Mouse (Mus musculus): ENCODE results near the gene Cacna2d1. TPM values are rescaled to one million over a fixed set of nuclear protein-coding genes. Genes with fewer than 3 reads are reported as not detected.

The Cacna2d1 gene
- polyA plus RNA-seq (2015; fragmentation: Nextera tagmentation; extraction: Ambion mirVana) = 12.1 and 13.1 TPM in 2 replicates

- WGBS = under 1% methylated on average over 88 of the region's 120 CpGs
- Histone ChIP-seq H3K9me3 (replicated peaks; ENCODE audit: control insufficient read depth, low read length) (no peaks in the 10 kb centered on the region), H3K27me3 (ENCODE audit: control insufficient read depth, insufficient read depth, low read length) (0 out of 2 replicates have a peak, but pooled peaks cover 2% of the 10 kb centered on the region), H3K36me3 (ENCODE audit: control insufficient read depth, insufficient read depth, low read length) (no peaks in the 10 kb centered on the region), H3K4me1 (ENCODE audit: control insufficient read depth, insufficient read depth, low read length) (no peaks in the 10 kb centered on the region), H3K4me3 (replicated peaks; ENCODE audit: low read length) (peak within 1 kb of the TSS; percentile 53), H3K27ac (ENCODE audit: low read length) (peak within 1 kb of the TSS; percentile 47), H3K4me2 (ENCODE audit: low read depth, low read length) (peak within 1 kb of the TSS; percentile 83), H3K9ac (ENCODE audit: low read length) (peak within 1 kb of the TSS; percentile 70)
- ATAC-seq (ENCODE audit: insufficient read depth, low FRiP score) = peak; percentile 93
Measured at GRCm38 (mm10) chr5:15934376-15935233, at the start of gene Cacna2d1. TSS of gene Cacna2d1 (plus strand) at chr5:15934691.

- Histone ChIP-seq H3K27ac (ENCODE audit: low read length) (no peak overlapping the region), H3K9ac (ENCODE audit: low read length) (no peak overlapping the region), H3K36me3 (ENCODE audit: control insufficient read depth, insufficient read depth, low read length) (no peaks in the 10 kb centered on the region), H3K4me3 (replicated peaks; ENCODE audit: low read length) (no peak overlapping the region), H3K27me3 (ENCODE audit: control insufficient read depth, insufficient read depth, low read length) (no peaks in the 10 kb centered on the region), H3K4me2 (ENCODE audit: low read depth, low read length) (no peak overlapping the region), H3K9me3 (replicated peaks; ENCODE audit: control insufficient read depth, low read length) (no peaks in the 10 kb centered on the region), H3K4me1 (ENCODE audit: control insufficient read depth, insufficient read depth, low read length) (no peaks in the 10 kb centered on the region)
- ATAC-seq (ENCODE audit: insufficient read depth, low FRiP score) = no peak
- WGBS = 69% methylated on average over 2 of the region's 2 CpGs
Measured at GRCm38 (mm10) chr5:15895098-15895497, 39.4 kb upstream of the Cacna2d1 start.

- Histone ChIP-seq H3K36me3 (ENCODE audit: control insufficient read depth, insufficient read depth, low read length) (no peaks in the 10 kb centered on the region), H3K9me3 (replicated peaks; ENCODE audit: control insufficient read depth, low read length) (no peaks in the 10 kb centered on the region)
- 82% methylated on average over 3 of the region's 3 CpGs for WGBS
Measured at GRCm38 (mm10) chr5:15896706-15897105, 37.8 kb upstream of the Cacna2d1 start.

GRCm38 (mm10) chr5:15906446-15906845, 28.0 kb upstream of the Cacna2d1 start:
- H3K27me3 ChIP-seq (ENCODE audit: control insufficient read depth, insufficient read depth, low read length) = no peaks in the 10 kb centered on the region
- H3K4me1 ChIP-seq (ENCODE audit: control insufficient read depth, insufficient read depth, low read length) = no peaks in the 10 kb centered on the region
- no peak for ATAC-seq (ENCODE audit: insufficient read depth, low FRiP score)

More at GRCm38 (mm10) chr5:15896706-15897105, 37.8 kb upstream of the Cacna2d1 start:
- H3K27me3 ChIP-seq (ENCODE audit: control insufficient read depth, insufficient read depth, low read length) = no peaks in the 10 kb centered on the region
- H3K27ac ChIP-seq (ENCODE audit: low read length) = no peak overlapping the region
- no peak overlapping the region for H3K4me2 ChIP-seq (ENCODE audit: low read depth, low read length)
- no peak overlapping the region for H3K9ac ChIP-seq (ENCODE audit: low read length)
- H3K4me1 ChIP-seq (ENCODE audit: control insufficient read depth, insufficient read depth, low read length) = no peaks in the 10 kb centered on the region
- no peak for ATAC-seq (ENCODE audit: insufficient read depth, low FRiP score)
- H3K4me3 ChIP-seq (replicated peaks; ENCODE audit: low read length) = no peak overlapping the region

GRCm38 (mm10) chr5:15914931-15915330, 19.6 kb upstream of the Cacna2d1 start:
- Histone ChIP-seq H3K36me3 (ENCODE audit: control insufficient read depth, insufficient read depth, low read length) (no peaks in the 10 kb centered on the region), H3K27me3 (ENCODE audit: control insufficient read depth, insufficient read depth, low read length) (no peaks in the 10 kb centered on the region), H3K9ac (ENCODE audit: low read length) (no peak overlapping the region), H3K27ac (ENCODE audit: low read length) (no peak overlapping the region), H3K4me3 (replicated peaks; ENCODE audit: low read length) (no peak overlapping the region), H3K4me1 (ENCODE audit: control insufficient read depth, insufficient read depth, low read length) (no peaks in the 10 kb centered on the region), H3K4me2 (ENCODE audit: low read depth, low read length) (no peak overlapping the region), H3K9me3 (replicated peaks; ENCODE audit: control insufficient read depth, low read length) (no peaks in the 10 kb centered on the region)
- ATAC-seq (ENCODE audit: insufficient read depth, low FRiP score) = no peak
- 59% methylated on average over 1 of the region's 1 CpGs for WGBS

More at GRCm38 (mm10) chr5:15906446-15906845, 28.0 kb upstream of the Cacna2d1 start:
- H3K4me2 ChIP-seq (ENCODE audit: low read depth, low read length) = no peak overlapping the region
- no peak overlapping the region for H3K27ac ChIP-seq (ENCODE audit: low read length)
- H3K4me3 ChIP-seq (replicated peaks; ENCODE audit: low read length) = no peak overlapping the region
- H3K36me3 ChIP-seq (ENCODE audit: control insufficient read depth, insufficient read depth, low read length) = no peaks in the 10 kb centered on the region
- no peaks in the 10 kb centered on the region for H3K9me3 ChIP-seq (replicated peaks; ENCODE audit: control insufficient read depth, low read length)
- 63% methylated on average over 3 of the region's 3 CpGs for WGBS
- no peak overlapping the region for H3K9ac ChIP-seq (ENCODE audit: low read length)

GRCm38 (mm10) chr5:15928506-15928905, 6.0 kb upstream of the Cacna2d1 start:
- H3K27ac ChIP-seq (ENCODE audit: low read length) = no peak overlapping the region
- no peaks in the 10 kb centered on the region for H3K36me3 ChIP-seq (ENCODE audit: control insufficient read depth, insufficient read depth, low read length)
- no peaks in the 10 kb centered on the region for H3K4me1 ChIP-seq (ENCODE audit: control insufficient read depth, insufficient read depth, low read length)
- H3K27me3 ChIP-seq (ENCODE audit: control insufficient read depth, insufficient read depth, low read length) = no peaks in the 10 kb centered on the region
- no peak for ATAC-seq (ENCODE audit: insufficient read depth, low FRiP score)
- H3K4me3 ChIP-seq (replicated peaks; ENCODE audit: low read length) = no peak overlapping the region
- H3K9ac ChIP-seq (ENCODE audit: low read length) = no peak overlapping the region
- WGBS = 52% methylated on average over 6 of the region's 6 CpGs
- H3K4me2 ChIP-seq (ENCODE audit: low read depth, low read length) = no peak overlapping the region
- no peaks in the 10 kb centered on the region for H3K9me3 ChIP-seq (replicated peaks; ENCODE audit: control insufficient read depth, low read length)

GRCm38 (mm10) chr5:15933017-15933416, 1.5 kb upstream of the Cacna2d1 start:
- no peak overlapping the region for H3K4me2 ChIP-seq (ENCODE audit: low read depth, low read length)
- ATAC-seq (ENCODE audit: insufficient read depth, low FRiP score) = no peak
- H3K27ac ChIP-seq (ENCODE audit: low read length) = no peak overlapping the region

GRCm38 (mm10) chr5:15933581-15934375, 713 bp upstream of the Cacna2d1 start:
- ATAC-seq (ENCODE audit: insufficient read depth, low FRiP score) = no peak
- 11% methylated on average over 17 of the region's 17 CpGs for WGBS
- H3K4me2 ChIP-seq (ENCODE audit: low read depth, low read length) = peak overlapping the region; percentile 83

More at GRCm38 (mm10) chr5:15933017-15933416, 1.5 kb upstream of the Cacna2d1 start:
- Histone ChIP-seq H3K36me3 (ENCODE audit: control insufficient read depth, insufficient read depth, low read length) (no peaks in the 10 kb centered on the region), H3K9ac (ENCODE audit: low read length) (no peak overlapping the region), H3K27me3 (ENCODE audit: control insufficient read depth, insufficient read depth, low read length) (0 out of 2 replicates have a peak, but pooled peaks cover 2% of the 10 kb centered on the region), H3K9me3 (replicated peaks; ENCODE audit: control insufficient read depth, low read length) (no peaks in the 10 kb centered on the region), H3K4me3 (replicated peaks; ENCODE audit: low read length) (no peak overlapping the region), H3K4me1 (ENCODE audit: control insufficient read depth, insufficient read depth, low read length) (no peaks in the 10 kb centered on the region)
- 51% methylated on average over 6 of the region's 6 CpGs for WGBS

More at GRCm38 (mm10) chr5:15933581-15934375, 713 bp upstream of the Cacna2d1 start:
- Histone ChIP-seq H3K27ac (ENCODE audit: low read length) (peak overlapping the region; percentile 47), H3K4me3 (replicated peaks; ENCODE audit: low read length) (peak overlapping the region; percentile 53), H3K27me3 (ENCODE audit: control insufficient read depth, insufficient read depth, low read length) (0 out of 2 replicates have a peak, but pooled peaks cover 2% of the 10 kb centered on the region), H3K4me1 (ENCODE audit: control insufficient read depth, insufficient read depth, low read length) (no peaks in the 10 kb centered on the region), H3K9me3 (replicated peaks; ENCODE audit: control insufficient read depth, low read length) (no peaks in the 10 kb centered on the region), H3K36me3 (ENCODE audit: control insufficient read depth, insufficient read depth, low read length) (no peaks in the 10 kb centered on the region), H3K9ac (ENCODE audit: low read length) (peak overlapping the region; percentile 70)
